Mouse (Mus musculus): ENCODE data around the gene Bpifa6.

Gene Bpifa6

GRCm38 (mm10) chr2:153974582-153974981 is at the start of gene Bpifa6:
Gene Bpifa6, plus strand, starts transcription at chr2:153974945.
- no peak for DNase-seq

GRCm38 (mm10) chr2:153929871-153930413 is 44.8 kb upstream of the Bpifa6 start:
- peak; percentile 43 for DNase-seq

- no peak for DNase-seq
Observed at GRCm38 (mm10) chr2:153931125-153931524, 43.6 kb upstream of the Bpifa6 start.

GRCm38 (mm10) chr2:153933311-153933710 is 41.4 kb upstream of the Bpifa6 start:
- no peak for DNase-seq

- DNase-seq = no peak
Observed at GRCm38 (mm10) chr2:153935348-153935747, 39.4 kb upstream of the Bpifa6 start.

- no peak for DNase-seq
Observed at GRCm38 (mm10) chr2:153937843-153938242, 36.9 kb upstream of the Bpifa6 start, which contains the start of gene Bpifb4. Gene Bpifb4, plus strand, starts transcription at chr2:153938212.

- peak; percentile 49 for DNase-seq
Observed at GRCm38 (mm10) chr2:153943537-153943936, 31.2 kb upstream of the Bpifa6 start.

GRCm38 (mm10) chr2:153944567-153944966 is 30.2 kb upstream of the Bpifa6 start:
- DNase-seq = no peak

- peak; percentile 60 for DNase-seq
Observed at GRCm38 (mm10) chr2:153952897-153953296, 21.8 kb upstream of the Bpifa6 start.

- peak; percentile 25 for DNase-seq
Observed at GRCm38 (mm10) chr2:153953836-153954235, 20.9 kb upstream of the Bpifa6 start.

- DNase-seq = no peak
Observed at GRCm38 (mm10) chr2:153962821-153963331, 11.9 kb upstream of the Bpifa6 start.

GRCm38 (mm10) chr2:153963334-153963733 is 11.4 kb upstream of the Bpifa6 start:
- DNase-seq = no peak

GRCm38 (mm10) chr2:153970221-153970620 is 4.5 kb upstream of the Bpifa6 start:
- no peak for DNase-seq

GRCm38 (mm10) chr2:153995770-153996169 is 21.0 kb downstream of the Bpifa6 start:
- DNase-seq = peak; percentile 87

- no peak for DNase-seq
Observed at GRCm38 (mm10) chr2:154000501-154000900, 25.8 kb downstream of the Bpifa6 start.

- peak; percentile 9 for DNase-seq
Observed at GRCm38 (mm10) chr2:154001056-154001455, 26.3 kb downstream of the Bpifa6 start.

GRCm38 (mm10) chr2:154004456-154004855 is 29.7 kb downstream of the Bpifa6 start:
- no peak for DNase-seq

GRCm38 (mm10) chr2:154005094-154005493 is 30.3 kb downstream of the Bpifa6 start:
- no peak for DNase-seq

GRCm38 (mm10) chr2:154005734-154006133 is 31.0 kb downstream of the Bpifa6 start:
- no peak for DNase-seq

- no peak for DNase-seq
Observed at GRCm38 (mm10) chr2:154006331-154006730, 31.6 kb downstream of the Bpifa6 start.

GRCm38 (mm10) chr2:154007381-154007780 is 32.6 kb downstream of the Bpifa6 start:
- DNase-seq = no peak

- DNase-seq = no peak
Observed at GRCm38 (mm10) chr2:154007965-154008364, 33.2 kb downstream of the Bpifa6 start, which contains the start of gene Bpifa2. Gene Bpifa2, plus strand, starts transcription at chr2:154008265.

GRCm38 (mm10) chr2:154017990-154018389 is 43.2 kb downstream of the Bpifa6 start:
- peak; percentile 80 for DNase-seq

- DNase-seq = peak; percentile 62
Observed at GRCm38 (mm10) chr2:154024676-154025075, 49.9 kb downstream of the Bpifa6 start.

- DNase-seq = peak; percentile 53
Observed at GRCm38 (mm10) chr2:154038932-154039331, 64.2 kb downstream of the Bpifa6 start.
